Mouse (Mus musculus): ENCODE results near the gene Cnih3. TPM values are rescaled to one million over a fixed set of nuclear protein-coding genes. Genes with fewer than 3 reads are reported as not detected.

Cnih3 gene
- polyA plus RNA-seq, 1 experiment, result 0.07 TPM

DNA sequence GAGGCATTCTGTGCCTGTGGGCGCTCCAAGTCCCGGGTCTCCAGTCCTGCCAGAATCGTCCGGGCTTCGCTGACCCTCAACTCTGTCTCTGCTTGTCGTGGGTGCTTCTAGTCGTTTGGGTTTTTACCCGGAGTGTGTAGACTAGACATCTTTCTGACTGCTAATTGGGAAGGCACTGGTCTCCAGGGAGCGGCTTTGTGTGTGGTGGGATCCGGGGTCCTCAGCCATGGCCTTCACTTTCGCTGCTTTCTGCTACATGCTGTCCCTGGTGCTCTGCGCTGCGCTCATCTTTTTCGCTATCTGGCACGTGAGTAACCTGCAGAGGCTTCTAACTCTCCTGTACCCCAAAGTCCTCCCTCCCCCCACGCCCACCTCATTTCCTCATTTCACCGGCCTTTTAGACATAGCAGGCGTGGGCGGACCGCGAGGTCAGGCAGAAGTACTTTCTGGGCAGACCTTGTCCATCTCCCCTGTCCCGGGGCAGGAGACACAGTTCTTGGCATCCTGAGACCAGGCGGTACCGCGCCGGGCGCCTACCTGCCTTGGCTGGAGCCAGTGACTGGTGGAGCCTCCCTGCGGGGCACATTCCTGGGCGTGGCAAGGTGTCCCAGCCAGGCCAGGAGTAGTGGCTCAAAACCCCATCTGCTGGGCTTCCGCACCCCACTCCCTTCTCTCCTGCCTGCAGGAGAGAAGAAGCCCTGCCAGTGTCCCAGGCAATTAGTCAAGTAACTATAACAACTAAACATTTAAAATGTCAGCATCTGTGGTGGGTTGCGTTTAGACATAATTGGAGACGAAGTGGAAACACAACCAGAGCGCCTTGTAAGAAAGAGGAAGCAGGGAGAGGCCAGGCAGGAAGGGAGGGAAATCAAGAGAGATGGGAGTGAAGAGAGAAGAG, 1.0 kb downstream of the Cnih3 start:
- H3K79me2 ChIP-seq (ENCODE audit: control insufficient read depth, insufficient read depth), result no peaks in the 10 kb centered on the region
- H3K27me3 ChIP-seq (ENCODE audit: control insufficient read depth, insufficient read depth, insufficient read length), result no peaks in the 10 kb centered on the region
- peak overlapping the region; percentile 14 for H3K4me3 ChIP-seq (ENCODE audit: insufficient read depth, poor library complexity, severe bottlenecking)
- TF ChIP-seq MYOG (IDR thresholded peaks at IDR 0.05; ENCODE audit: control insufficient read depth, extremely low read depth, insufficient read length) (no peak), MAX (IDR thresholded peaks at IDR 0.05) (no peak), FOSL1 (IDR thresholded peaks at IDR 0.05; ENCODE audit: insufficient read depth, low read length, poor library complexity, severe bottlenecking) (no peak), CEBPB (IDR thresholded peaks at IDR 0.05; ENCODE audit: low read depth) (no peak), USF1 (IDR thresholded peaks at IDR 0.05; ENCODE audit: low read depth) (no peak), CTCF (IDR thresholded peaks at IDR 0.05; ENCODE audit: control insufficient read depth, insufficient read depth, insufficient read length) (no peak), MYOD1 (IDR thresholded peaks at IDR 0.05; ENCODE audit: control insufficient read depth, insufficient read length, low read depth) (no peak)
- no peaks in the 10 kb centered on the region for H3K79me3 ChIP-seq (ENCODE audit: low read depth)
- no peaks in the 10 kb centered on the region for H3K36me3 ChIP-seq (ENCODE audit: control insufficient read depth, insufficient read depth)
- no peak overlapping the region for H3ac ChIP-seq (ENCODE audit: control insufficient read depth, insufficient read length, low read depth)

DNA sequence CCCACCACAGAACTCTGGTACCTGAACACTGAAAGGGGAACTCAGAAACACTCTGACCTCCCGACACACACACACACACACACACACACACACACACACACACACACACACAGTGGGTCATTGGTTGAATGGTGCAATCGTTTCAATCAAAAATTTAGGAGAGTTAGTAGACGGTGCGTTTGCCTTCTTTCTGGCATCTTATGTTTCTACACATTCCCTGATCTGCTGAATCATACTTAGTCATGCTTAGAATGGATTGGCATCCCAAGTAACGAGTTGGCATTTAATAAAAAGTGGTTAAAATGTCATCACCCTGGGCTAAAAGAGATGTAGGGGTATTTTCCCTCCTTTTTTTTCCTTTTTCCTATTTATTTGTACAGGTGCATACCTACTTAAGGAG, 3.3 kb downstream of the Cnih3 start:
- no peaks in the 10 kb centered on the region for H3K27me3 ChIP-seq (ENCODE audit: control insufficient read depth, insufficient read depth, insufficient read length)
- H3ac ChIP-seq (ENCODE audit: control insufficient read depth, insufficient read length, low read depth), result no peak overlapping the region
- H3K36me3 ChIP-seq (ENCODE audit: control insufficient read depth, insufficient read depth), result no peaks in the 10 kb centered on the region
- no peaks in the 10 kb centered on the region for H3K79me3 ChIP-seq (ENCODE audit: low read depth)
- H3K79me2 ChIP-seq (ENCODE audit: control insufficient read depth, insufficient read depth), result no peaks in the 10 kb centered on the region
- H3K4me3 ChIP-seq (ENCODE audit: insufficient read depth, poor library complexity, severe bottlenecking), result no peak overlapping the region
- no peak for TF ChIP-seq MYOG (IDR thresholded peaks at IDR 0.05; ENCODE audit: control insufficient read depth, extremely low read depth, insufficient read length)
- peak; percentile 90 for TF ChIP-seq FOSL1 (IDR thresholded peaks at IDR 0.05; ENCODE audit: insufficient read depth, low read length, poor library complexity, severe bottlenecking)
- no peak for TF ChIP-seq MAX (IDR thresholded peaks at IDR 0.05)
- TF ChIP-seq USF1 (IDR thresholded peaks at IDR 0.05; ENCODE audit: low read depth), result no peak
- no peak for TF ChIP-seq CTCF (IDR thresholded peaks at IDR 0.05; ENCODE audit: control insufficient read depth, insufficient read depth, insufficient read length)
- TF ChIP-seq CEBPB (IDR thresholded peaks at IDR 0.05; ENCODE audit: low read depth), result peak; percentile 73

DNA sequence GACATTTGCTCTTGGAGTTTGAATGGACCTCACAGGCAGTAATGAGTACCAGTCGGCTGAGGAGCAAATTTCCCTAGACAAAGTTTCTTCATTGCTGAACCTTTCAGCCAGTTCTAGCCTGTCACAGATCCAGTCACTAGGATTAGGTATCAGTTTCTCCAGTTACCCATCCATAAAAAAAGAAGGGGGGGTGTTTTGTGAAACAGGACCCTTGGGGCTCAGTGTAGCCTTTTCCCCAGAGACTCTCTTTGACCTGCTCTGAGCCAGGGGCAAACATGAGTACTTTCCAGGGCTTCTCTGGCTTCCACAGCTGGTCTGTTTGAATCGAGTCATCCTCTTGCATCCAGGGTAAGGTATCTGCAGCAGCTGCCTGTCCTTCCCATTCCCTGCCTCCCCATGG, 5.4 kb downstream of the Cnih3 start:
- Histone ChIP-seq H3ac (ENCODE audit: control insufficient read depth, insufficient read length, low read depth) (no peak overlapping the region), H3K79me2 (ENCODE audit: control insufficient read depth, insufficient read depth) (no peaks in the 10 kb centered on the region), H3K79me3 (ENCODE audit: low read depth) (no peaks in the 10 kb centered on the region), H3K4me3 (ENCODE audit: insufficient read depth, poor library complexity, severe bottlenecking) (no peak overlapping the region), H3K27me3 (ENCODE audit: control insufficient read depth, insufficient read depth, insufficient read length) (no peaks in the 10 kb centered on the region), H3K36me3 (ENCODE audit: control insufficient read depth, insufficient read depth) (no peaks in the 10 kb centered on the region)
- no peak for TF ChIP-seq MYOG (IDR thresholded peaks at IDR 0.05; ENCODE audit: control insufficient read depth, extremely low read depth, insufficient read length)

DNA sequence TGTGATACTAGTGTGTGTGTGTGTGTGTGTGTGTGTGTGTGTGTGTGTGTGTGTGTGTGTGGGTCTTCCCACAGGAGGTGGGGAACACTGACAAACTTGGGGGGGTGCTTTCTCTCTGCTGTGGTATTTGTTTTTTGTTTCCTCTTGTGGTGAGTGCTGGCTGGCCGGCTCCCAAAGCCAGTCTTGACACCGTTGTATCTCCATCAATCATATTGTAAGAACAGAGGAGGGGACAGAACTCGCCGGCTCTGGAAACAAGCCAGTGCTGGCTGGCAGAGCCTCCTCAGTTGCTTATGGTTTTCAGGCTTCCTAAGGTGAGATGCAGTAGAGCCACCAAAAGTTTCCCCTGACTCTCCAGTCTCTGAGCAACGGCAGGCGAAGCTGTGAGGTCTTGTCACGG, 6.1 kb downstream of the Cnih3 start:
- Histone ChIP-seq H3K4me3 (ENCODE audit: insufficient read depth, poor library complexity, severe bottlenecking) (no peak overlapping the region), H3K79me3 (ENCODE audit: low read depth) (no peaks in the 10 kb centered on the region), H3K36me3 (ENCODE audit: control insufficient read depth, insufficient read depth) (no peaks in the 10 kb centered on the region), H3ac (ENCODE audit: control insufficient read depth, insufficient read length, low read depth) (no peak overlapping the region), H3K79me2 (ENCODE audit: control insufficient read depth, insufficient read depth) (no peaks in the 10 kb centered on the region), H3K27me3 (ENCODE audit: control insufficient read depth, insufficient read depth, insufficient read length) (no peaks in the 10 kb centered on the region)
- TF ChIP-seq FOSL1 (IDR thresholded peaks at IDR 0.05; ENCODE audit: insufficient read depth, low read length, poor library complexity, severe bottlenecking) (no peak), CEBPB (IDR thresholded peaks at IDR 0.05; ENCODE audit: low read depth) (no peak), MYOD1 (IDR thresholded peaks at IDR 0.05; ENCODE audit: control insufficient read depth, insufficient read length, low read depth) (no peak), CTCF (IDR thresholded peaks at IDR 0.05; ENCODE audit: control insufficient read depth, insufficient read depth, insufficient read length) (no peak), MAX (IDR thresholded peaks at IDR 0.05) (no peak), MYOG (IDR thresholded peaks at IDR 0.05; ENCODE audit: control insufficient read depth, extremely low read depth, insufficient read length) (no peak), USF1 (IDR thresholded peaks at IDR 0.05; ENCODE audit: low read depth) (no peak)

DNA sequence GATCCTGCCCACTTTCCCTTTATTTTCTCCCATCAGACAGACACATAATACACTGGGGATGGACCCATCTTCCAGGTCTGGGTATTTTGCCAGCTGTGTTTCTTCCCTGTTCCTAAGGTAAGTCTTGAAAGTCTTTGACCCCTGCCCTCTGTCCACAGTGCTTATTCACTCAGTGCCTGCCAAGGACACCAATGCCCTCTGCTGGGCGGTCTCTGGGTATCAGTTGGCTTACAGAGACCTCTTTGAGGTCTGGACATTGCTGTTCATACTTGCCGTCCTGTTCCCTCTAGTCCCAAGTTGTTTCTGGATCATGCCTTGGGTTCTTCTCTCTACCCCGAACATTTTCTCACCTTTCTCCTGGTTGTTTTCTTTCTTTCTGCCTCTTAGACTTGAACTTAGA, 8.3 kb downstream of the Cnih3 start:
- Histone ChIP-seq H3K79me2 (ENCODE audit: control insufficient read depth, insufficient read depth) (no peaks in the 10 kb centered on the region), H3ac (ENCODE audit: control insufficient read depth, insufficient read length, low read depth) (no peak overlapping the region), H3K4me3 (ENCODE audit: insufficient read depth, poor library complexity, severe bottlenecking) (no peak overlapping the region), H3K79me3 (ENCODE audit: low read depth) (no peaks in the 10 kb centered on the region), H3K27me3 (ENCODE audit: control insufficient read depth, insufficient read depth, insufficient read length) (no peaks in the 10 kb centered on the region), H3K36me3 (ENCODE audit: control insufficient read depth, insufficient read depth) (no peaks in the 10 kb centered on the region)
- TF ChIP-seq CTCF (IDR thresholded peaks at IDR 0.05; ENCODE audit: control insufficient read depth, insufficient read depth, insufficient read length) (no peak), FOSL1 (IDR thresholded peaks at IDR 0.05; ENCODE audit: insufficient read depth, low read length, poor library complexity, severe bottlenecking) (no peak), MAX (IDR thresholded peaks at IDR 0.05) (no peak), MYOD1 (IDR thresholded peaks at IDR 0.05; ENCODE audit: control insufficient read depth, insufficient read length, low read depth) (no peak), USF1 (IDR thresholded peaks at IDR 0.05; ENCODE audit: low read depth) (no peak), MYOG (IDR thresholded peaks at IDR 0.05; ENCODE audit: control insufficient read depth, extremely low read depth, insufficient read length) (no peak)

DNA sequence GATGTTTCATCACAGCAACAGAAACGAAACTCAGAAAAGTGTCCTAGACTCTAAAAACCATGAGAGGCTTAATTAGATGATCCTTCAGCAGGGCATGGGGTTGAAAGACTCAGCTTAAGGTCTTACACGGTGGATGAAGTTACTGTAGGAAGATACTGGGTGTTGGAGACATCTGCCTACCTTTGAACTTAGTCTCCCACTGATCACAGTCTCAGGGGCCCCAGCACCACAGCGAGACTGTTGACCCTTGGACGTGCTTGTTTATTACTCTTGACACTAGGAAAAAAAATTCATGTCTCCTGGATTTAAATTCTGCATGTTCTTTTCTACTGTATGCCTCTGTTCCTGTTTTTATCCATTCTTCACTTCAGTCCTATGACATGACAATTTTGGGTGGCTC, 11.6 kb downstream of the Cnih3 start:
- Histone ChIP-seq H3K36me3 (ENCODE audit: control insufficient read depth, insufficient read depth) (no peaks in the 10 kb centered on the region), H3K27me3 (ENCODE audit: control insufficient read depth, insufficient read depth, insufficient read length) (no peaks in the 10 kb centered on the region), H3K79me3 (ENCODE audit: low read depth) (no peaks in the 10 kb centered on the region), H3ac (ENCODE audit: control insufficient read depth, insufficient read length, low read depth) (no peak overlapping the region), H3K79me2 (ENCODE audit: control insufficient read depth, insufficient read depth) (no peaks in the 10 kb centered on the region), H3K4me3 (ENCODE audit: insufficient read depth, poor library complexity, severe bottlenecking) (no peak overlapping the region)
- TF ChIP-seq MYOD1 (IDR thresholded peaks at IDR 0.05; ENCODE audit: control insufficient read depth, insufficient read length, low read depth) (no peak), CTCF (IDR thresholded peaks at IDR 0.05; ENCODE audit: control insufficient read depth, insufficient read depth, insufficient read length) (no peak), FOSL1 (IDR thresholded peaks at IDR 0.05; ENCODE audit: insufficient read depth, low read length, poor library complexity, severe bottlenecking) (no peak), MAX (IDR thresholded peaks at IDR 0.05) (no peak)
